Mouse (Mus musculus) intestine, embryonic 14.5 days (tissue): ENCODE results near the gene Ly6g6d. TPM values are rescaled to one million over a fixed set of nuclear protein-coding genes. Genes with fewer than 3 reads are reported as not detected.

ENCODE experiments used
- ATAC-seq: fragments of 200-750 bp; cut with Nextera tagmentation; replicated peaks from 2 replicates; pipeline ENCODE4 v1.8.0; 2017; ENCODE audit warnings: low read depth, moderate number of reproducible peaks, moderate TSS enrichment, moderate library complexity; ENCODE audit not compliant: low FRiP score, low TSS enrichment
- DNase-seq: peaks from one replicate; pipeline ENCODE4 v3.0.0-alpha.2; 2018; ENCODE audit warnings: low spot score
- H3K27ac ChIP-seq: fragments of 300-500 bp; sonication (generic); 2 replicates; pipeline ENCODE4 v1.5.1; 2014; ENCODE audit warnings: low read depth, mild to moderate bottlenecking, control low read depth
- H3K27me3 ChIP-seq: fragments of 300-500 bp; sonication (generic); replicated peaks from 2 replicates; pipeline ENCODE4 v1.6.1; 2014; ENCODE audit warnings: low read length, control low read depth; ENCODE audit not compliant: control insufficient read depth, insufficient read depth
- H3K36me3 ChIP-seq: fragments of 300-500 bp; sonication (generic); 2 replicates; pipeline ENCODE4 v1.6.1; 2014; ENCODE audit warnings: low read length, control low read depth; ENCODE audit not compliant: control insufficient read depth, insufficient read depth
- H3K4me1 ChIP-seq: fragments of 300-500 bp; sonication (generic); replicated peaks from 2 replicates; pipeline ENCODE4 v1.6.1; 2014; ENCODE audit warnings: low read length, control low read depth, mixed read lengths; ENCODE audit not compliant: control insufficient read depth, insufficient read depth
- H3K4me2 ChIP-seq: fragments of 300-500 bp; sonication (generic); 2 replicates; pipeline ENCODE4 v1.6.1; 2014; ENCODE audit warnings: low read length
- H3K4me3 ChIP-seq: fragments of 300-500 bp; sonication (generic); 2 replicates; pipeline ENCODE4 v1.5.1; 2014; ENCODE audit warnings: low read depth, low read length, control low read depth, mixed read lengths
- H3K9ac ChIP-seq: fragments of 300-500 bp; sonication (generic); 2 replicates; pipeline ENCODE4 v1.6.1; 2014; ENCODE audit warnings: mild to moderate bottlenecking, low read length
- H3K9me3 ChIP-seq: fragments of 300-500 bp; sonication (generic); 2 replicates; pipeline ENCODE4 v1.6.1; 2016; ENCODE audit warnings: low read length, control low read depth; ENCODE audit not compliant: control insufficient read depth
- WGBS: fragments of 180-500 bp; shearing (Covaris S2); extraction: QIAGEN DNeasy Blood & Tissue Kit; methylation state at CpG from one replicate; pipeline ENCODE4 v1.1.7; 2014; 5-methylcytosine and 5-hydroxymethylcytosine counted together
- polyA plus RNA-seq: library from polyadenylated mRNA; unstranded; fragments of >200 nt; fragmentation: Nextera tagmentation; extraction: Ambion mirVana; gene quantifications from 2 replicates; pipeline ENCODE4 v1.2.1, GENCODE M21; 2014

The Ly6g6d gene
- polyA plus RNA-seq, 1 experiment from 2014 or later = 5.0 TPM

GRCm38 (mm10) chr17:35049561-35050016 is 28.3 kb downstream of the Ly6g6d start, which contains the start of gene Clic1:
Gene Clic1, plus strand, starts transcription at chr17:35049966.
- peak within 1 kb of the TSS; percentile 96 for H3K27ac ChIP-seq
- WGBS = 0% methylated on average over 11 of the region's 11 CpGs
- H3K27me3 ChIP-seq = no peaks in the 10 kb centered on the region
- H3K9me3 ChIP-seq = no peaks in the 10 kb centered on the region
- H3K9ac ChIP-seq = peak within 1 kb of the TSS; percentile 60
- DNase-seq = peak; percentile 86
- H3K36me3 ChIP-seq = peaks cover 25% of the 10 kb centered on the region
- ATAC-seq = peak; percentile 31
- H3K4me3 ChIP-seq = peak within 1 kb of the TSS; percentile 71
- H3K4me1 ChIP-seq = peaks cover 51% of the 10 kb centered on the region
- H3K4me2 ChIP-seq = peak within 1 kb of the TSS; percentile 98

GRCm38 (mm10) chr17:35048932-35049440 is 28.9 kb downstream of the Ly6g6d start:
- Histone ChIP-seq H3K36me3 (peaks cover 19% of the 10 kb centered on the region), H3K9me3 (no peaks in the 10 kb centered on the region), H3K27me3 (no peaks in the 10 kb centered on the region), H3K4me3 (no peak overlapping the region; the same call in 1 of the 2 replicates), H3K9ac (no peak overlapping the region), H3K4me2 (peak overlapping the region; percentile 98), H3K27ac (peak overlapping the region; percentile 96), H3K4me1 (peaks cover 51% of the 10 kb centered on the region)
- DNase-seq = no peak
- 69% methylated on average over 5 of the region's 5 CpGs for WGBS
- ATAC-seq = no peak

- H3K9ac ChIP-seq = 0 out of 2 replicates have a peak overlapping the region, but pooled peaks have one; percentile 4
- peak; percentile 62 for DNase-seq
These were observed 29.5 kb downstream of the Ly6g6d start for GRCm38 (mm10) chr17:35048149-35048931.

GRCm38 (mm10) chr17:35047688-35048087 is 30.2 kb downstream of the Ly6g6d start:
- H3K4me1 ChIP-seq = peaks cover 48% of the 10 kb centered on the region

More at GRCm38 (mm10) chr17:35048149-35048931, 29.5 kb downstream of the Ly6g6d start:
- peaks cover 13% of the 10 kb centered on the region for H3K36me3 ChIP-seq
- H3K27me3 ChIP-seq = no peaks in the 10 kb centered on the region
- H3K4me3 ChIP-seq = no peak overlapping the region; the same call in 1 of the 2 replicates
- peak overlapping the region; percentile 98 for H3K4me2 ChIP-seq
- peak overlapping the region; percentile 96 for H3K27ac ChIP-seq
- H3K4me1 ChIP-seq = peaks cover 51% of the 10 kb centered on the region
- ATAC-seq = no peak
- 28% methylated on average over 11 of the region's 11 CpGs for whole genome bisulfite sequencing
- H3K9me3 ChIP-seq = no peaks in the 10 kb centered on the region

GRCm38 (mm10) chr17:35046681-35047455 is 31.0 kb downstream of the Ly6g6d start, which contains the start of gene Msh5:
Gene Msh5, minus strand, starts transcription at chr17:35046745.
- WGBS = 2% methylated on average over 33 of the region's 33 CpGs

More at GRCm38 (mm10) chr17:35047688-35048087, 30.2 kb downstream of the Ly6g6d start:
- DNase-seq = no peak
- H3K36me3 ChIP-seq = peaks cover 6% of the 10 kb centered on the region
- H3K9ac ChIP-seq = 0 out of 2 replicates have a peak overlapping the region, but pooled peaks have one; percentile 4
- H3K9me3 ChIP-seq = no peaks in the 10 kb centered on the region
- peak overlapping the region; percentile 96 for H3K27ac ChIP-seq
- peak overlapping the region; percentile 55; the same call in 1 of the 2 replicates for H3K4me3 ChIP-seq
- peak overlapping the region; percentile 98 for H3K4me2 ChIP-seq
- WGBS = 50% methylated on average over 1 of the region's 1 CpGs
- no peak for ATAC-seq
- no peaks in the 10 kb centered on the region for H3K27me3 ChIP-seq

GRCm38 (mm10) chr17:35045807-35046680 is 31.8 kb downstream of the Ly6g6d start:
- peak overlapping the region; percentile 98 for H3K4me2 ChIP-seq
- no peaks in the 10 kb centered on the region for H3K9me3 ChIP-seq

More at GRCm38 (mm10) chr17:35046681-35047455, 31.0 kb downstream of the Ly6g6d start, which contains the start of gene Msh5:
- peak within 1 kb of the TSS; percentile 98 for H3K4me2 ChIP-seq
- H3K27ac ChIP-seq = peak within 1 kb of the TSS; percentile 96
- peak within 1 kb of the TSS; percentile 90 for H3K9ac ChIP-seq
- peak within 1 kb of the TSS; percentile 55 for H3K4me3 ChIP-seq
- peak; percentile 90 for ATAC-seq
- no peaks in the 10 kb centered on the region for H3K9me3 ChIP-seq
- no peaks in the 10 kb centered on the region for H3K27me3 ChIP-seq
- no peaks in the 10 kb centered on the region for H3K36me3 ChIP-seq
- H3K4me1 ChIP-seq = peaks cover 40% of the 10 kb centered on the region
- peak; percentile 98 for DNase-seq

GRCm38 (mm10) chr17:35044904-35045806 is 32.7 kb downstream of the Ly6g6d start:
- Histone ChIP-seq H3K4me2 (peak overlapping the region; percentile 98), H3K4me3 (peak overlapping the region; percentile 55), H3K27me3 (no peaks in the 10 kb centered on the region), H3K36me3 (no peaks in the 10 kb centered on the region), H3K9me3 (no peaks in the 10 kb centered on the region), H3K27ac (peak overlapping the region; percentile 89; the same call in 1 of the 2 replicates), H3K9ac (peak overlapping the region; percentile 90), H3K4me1 (peaks cover 40% of the 10 kb centered on the region)
- no peak for ATAC-seq
- DNase-seq = no peak
- WGBS = 75% methylated on average over 7 of the region's 7 CpGs

More at GRCm38 (mm10) chr17:35045807-35046680, 31.8 kb downstream of the Ly6g6d start:
- H3K4me1 ChIP-seq = peaks cover 40% of the 10 kb centered on the region
- ATAC-seq (peak; percentile 3; the same call in 1 of the 2 replicates), DNase-seq (peak; percentile 81)
- 4% methylated on average over 48 of the region's 48 CpGs for WGBS
- H3K27me3 ChIP-seq = no peaks in the 10 kb centered on the region
- peak overlapping the region; percentile 55 for H3K4me3 ChIP-seq
- H3K36me3 ChIP-seq = no peaks in the 10 kb centered on the region
- peak overlapping the region; percentile 90 for H3K9ac ChIP-seq
- H3K27ac ChIP-seq = peak overlapping the region; percentile 89
